Mouse (Mus musculus) bone marrow, adult 2 months (tissue): Measurements from ENCODE around the gene Plpp3.

Experiments
- CTCF ChIP-seq: fragments of 200-500 bp; IDR thresholded peaks from 2 replicates; pipeline ENCODE4 v1.5.1; 2011; ENCODE audit warnings: low read length, control low read depth; ENCODE audit not compliant: control insufficient read depth, insufficient read depth
- POLR2A ChIP-seq: fragments of 200-500 bp; IDR thresholded peaks from 2 replicates; pipeline ENCODE4 v1.6.1; 2011; ENCODE audit warnings: low read depth, mild to moderate bottlenecking, control low read depth, low read length, borderline replicate concordance; ENCODE audit not compliant: control insufficient read depth

DNA sequence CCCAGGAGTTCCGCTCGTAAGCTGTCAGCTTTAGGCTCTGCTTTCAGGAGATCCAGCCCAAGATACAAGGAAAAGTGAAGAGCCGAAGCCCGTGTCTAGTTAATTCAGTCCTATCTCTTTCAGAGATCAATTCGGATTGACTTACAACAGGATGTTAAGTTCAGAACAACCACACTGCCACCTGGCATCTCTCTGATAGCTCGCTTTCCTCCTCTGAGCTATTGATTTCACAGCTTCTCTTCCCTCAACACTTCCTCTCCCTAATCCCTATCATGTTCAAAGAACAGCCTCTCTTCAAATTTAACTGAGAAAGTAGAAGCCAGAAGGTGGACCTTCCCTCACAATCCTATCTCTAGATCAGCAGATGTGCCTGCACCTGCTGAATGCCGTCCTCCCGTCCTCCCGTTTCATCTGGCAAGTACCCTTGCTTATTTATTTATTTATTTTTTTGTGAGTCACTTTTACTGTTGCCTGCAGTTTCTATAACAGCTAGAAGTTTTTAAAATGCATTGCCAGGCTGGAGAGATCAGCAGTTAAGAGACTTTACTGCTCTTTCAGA lies 25.3 kb upstream of the Plpp3 start:
- no peak for TF ChIP-seq CTCF
- TF ChIP-seq POLR2A, result no peak
